Mouse (Mus musculus) lung, postnatal 0 days (tissue): ENCODE measurements around the gene Gtse1. TPM values are rescaled to one million over a fixed set of nuclear protein-coding genes. Genes with fewer than 3 reads are reported as not detected.

Experiments
- ATAC-seq: fragments of 200-750 bp; cut with Nextera tagmentation; 2 replicates; pipeline ENCODE4 v1.8.0; 2017; ENCODE audit warnings: moderate library complexity
- DNase-seq: peaks from one replicate; pipeline ENCODE4 v3.0.0-alpha.2; 2016; ENCODE audit warnings: low spot score
- H3K27ac ChIP-seq: fragments of 300-500 bp; sonication (generic); 2 replicates; pipeline ENCODE4 v1.5.1; 2014; ENCODE audit warnings: antibody characterized with exemption, mild to moderate bottlenecking, low read length, mixed read lengths
- H3K27me3 ChIP-seq: fragments of 300-500 bp; sonication (generic); replicated peaks from 2 replicates; pipeline ENCODE4 v1.6.1; 2014; ENCODE audit warnings: low read length, mixed read lengths; ENCODE audit not compliant: insufficient read depth
- H3K36me3 ChIP-seq: fragments of 300-500 bp; sonication (generic); 2 replicates; pipeline ENCODE4 v1.6.1; 2014; ENCODE audit warnings: low read length, mixed read lengths; ENCODE audit not compliant: insufficient read depth
- H3K4me1 ChIP-seq: fragments of 300-500 bp; sonication (generic); 2 replicates; pipeline ENCODE4 v1.6.1; 2014; ENCODE audit warnings: antibody characterized with exemption, low read depth, low read length, mixed read lengths; ENCODE audit not compliant: insufficient read depth
- H3K4me2 ChIP-seq: fragments of 300-500 bp; sonication (generic); replicated peaks from 2 replicates; pipeline ENCODE4 v1.6.1; 2014; ENCODE audit warnings: low read depth, mild to moderate bottlenecking, low read length, moderate library complexity, mixed read lengths
- H3K4me3 ChIP-seq: fragments of 300-500 bp; sonication (generic); 2 replicates; pipeline ENCODE4 v1.5.1; 2014; ENCODE audit warnings: low read depth, low read length
- H3K9ac ChIP-seq: fragments of 300-500 bp; sonication (generic); replicated peaks from 2 replicates; pipeline ENCODE4 v1.6.1; 2014; ENCODE audit warnings: low read depth, mild to moderate bottlenecking
- H3K9me3 ChIP-seq: fragments of 300-500 bp; sonication (generic); 2 replicates; pipeline ENCODE4 v1.6.1; 2016; ENCODE audit warnings: low read length, mixed read lengths
- CTCF ChIP-seq: IDR thresholded peaks from 2 replicates; pipeline ENCODE4 v1.5.1; 2016; ENCODE audit warnings: antibody characterized with exemption, mild to moderate bottlenecking
- EP300 ChIP-seq: IDR thresholded peaks from 2 replicates; pipeline ENCODE4 v1.6.1; 2016; ENCODE audit warnings: antibody characterized with exemption, mild to moderate bottlenecking, control low read depth
- WGBS: fragments of 180-500 bp; shearing (Covaris S2); extraction: QIAGEN DNeasy Blood & Tissue Kit; methylation state at CpG from one replicate; pipeline ENCODE4 v1.1.7; 2014; 5-methylcytosine and 5-hydroxymethylcytosine counted together
- polyA plus RNA-seq: library from polyadenylated mRNA; unstranded; fragments of >200 nt; fragmentation: Nextera tagmentation; extraction: Ambion mirVana; gene quantifications from 2 replicates; pipeline ENCODE4 v1.2.1, GENCODE M21; 2015

Gene Gtse1
- polyA plus RNA-seq, 1 experiment from 2014 or later: 1.5 TPM

DNA sequence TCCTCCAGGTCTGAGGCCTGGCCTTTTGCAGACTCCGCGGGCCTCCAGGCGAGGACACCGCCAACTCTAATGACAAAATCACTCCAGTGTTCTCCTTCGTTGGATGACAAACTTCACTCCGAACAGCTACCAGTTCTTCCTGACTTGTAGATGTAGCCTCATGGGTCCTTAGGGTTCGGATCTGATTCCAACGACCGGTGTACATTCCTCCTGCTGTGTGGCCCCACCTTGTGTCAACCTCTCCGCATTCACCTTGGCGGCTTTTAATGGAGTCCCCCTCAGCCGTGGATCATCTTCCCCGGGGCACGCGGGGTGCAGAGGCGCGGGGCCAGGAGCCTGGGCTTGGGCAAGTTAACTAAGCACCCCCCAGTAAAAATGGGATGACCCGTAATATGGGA lies 20.0 kb downstream of the Gtse1 start:
- Histone ChIP-seq H3K9me3 (no peaks in the 10 kb centered on the region), H3K9ac (peak overlapping the region; percentile 70), H3K36me3 (peaks cover 4% of the 10 kb centered on the region; the same call in 1 of the 2 replicates), H3K27ac (peak overlapping the region; percentile 87), H3K4me1 (no peaks in the 10 kb centered on the region; the same call in 1 of the 2 replicates), H3K27me3 (no peaks in the 10 kb centered on the region), H3K4me2 (peak overlapping the region; percentile 77), H3K4me3 (peak overlapping the region; percentile 64)
- 0% methylated on average over 18 of the region's 18 CpGs for WGBS
- peak; percentile 41 for DNase-seq
- ATAC-seq: peak; percentile 50
- TF ChIP-seq EP300 (no peak), CTCF (no peak)

DNA sequence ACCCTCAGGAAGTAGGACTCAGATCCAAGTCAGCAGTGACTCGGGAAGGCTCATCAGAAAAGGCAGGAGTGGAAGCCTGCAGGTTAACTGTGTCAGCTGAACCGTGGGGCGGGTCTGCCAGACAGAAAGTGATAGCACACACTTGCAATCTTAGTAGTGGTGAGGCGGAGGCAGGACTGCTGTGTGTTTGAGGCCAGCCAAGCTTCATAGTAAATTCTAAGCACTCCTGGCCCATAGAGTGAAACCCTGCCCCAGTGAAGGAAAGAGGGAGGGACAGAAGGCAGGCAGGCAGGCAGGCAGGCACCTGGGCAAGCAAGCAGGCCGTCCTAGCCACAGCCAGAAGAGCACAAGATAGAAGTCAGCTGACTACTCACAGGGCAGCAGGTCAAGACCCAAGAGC lies 26.1 kb downstream of the Gtse1 start:
- Histone ChIP-seq H3K27ac (no peak overlapping the region), H3K4me3 (no peak overlapping the region), H3K36me3 (peaks cover 22% of the 10 kb centered on the region; the same call in 1 of the 2 replicates), H3K4me2 (no peak overlapping the region), H3K9me3 (no peaks in the 10 kb centered on the region), H3K9ac (no peak overlapping the region), H3K27me3 (no peaks in the 10 kb centered on the region), H3K4me1 (no peaks in the 10 kb centered on the region)
- no peak for ATAC-seq
- no peak for TF ChIP-seq CTCF
- no peak for TF ChIP-seq EP300
- WGBS: 78% methylated on average over 5 of the region's 5 CpGs
- DNase-seq: no peak

DNA sequence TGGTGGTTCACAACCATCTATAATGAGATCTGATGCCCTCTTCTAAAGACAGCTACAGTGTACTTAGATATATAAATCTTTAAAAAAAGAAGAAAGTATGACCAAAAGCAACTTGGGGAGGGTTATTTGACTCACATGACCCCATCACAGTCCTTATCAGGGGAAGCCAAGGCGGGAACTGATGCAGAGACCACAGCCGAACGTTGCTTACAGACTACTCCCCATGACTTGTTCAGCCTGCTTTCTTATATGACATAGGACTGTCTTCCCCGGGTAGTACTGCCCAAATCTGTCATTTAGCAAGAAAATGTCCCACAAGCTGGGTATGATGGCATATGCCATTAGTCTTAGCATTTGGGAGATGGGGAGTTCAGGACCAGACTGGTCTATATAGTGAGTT lies 29.7 kb downstream of the Gtse1 start:
- H3K4me2 ChIP-seq: no peak overlapping the region
- H3K9me3 ChIP-seq: no peaks in the 10 kb centered on the region
- no peaks in the 10 kb centered on the region for H3K4me1 ChIP-seq
- H3K4me3 ChIP-seq: no peak overlapping the region
- DNase-seq (no peak), ATAC-seq (no peak)
- H3K36me3 ChIP-seq: peaks cover 40% of the 10 kb centered on the region; the same call in 1 of the 2 replicates
- H3K27me3 ChIP-seq: no peaks in the 10 kb centered on the region
- WGBS: 85% methylated on average over 4 of the region's 4 CpGs
- H3K9ac ChIP-seq: no peak overlapping the region
- TF ChIP-seq CTCF: no peak
- TF ChIP-seq EP300: no peak
- no peak overlapping the region for H3K27ac ChIP-seq

DNA sequence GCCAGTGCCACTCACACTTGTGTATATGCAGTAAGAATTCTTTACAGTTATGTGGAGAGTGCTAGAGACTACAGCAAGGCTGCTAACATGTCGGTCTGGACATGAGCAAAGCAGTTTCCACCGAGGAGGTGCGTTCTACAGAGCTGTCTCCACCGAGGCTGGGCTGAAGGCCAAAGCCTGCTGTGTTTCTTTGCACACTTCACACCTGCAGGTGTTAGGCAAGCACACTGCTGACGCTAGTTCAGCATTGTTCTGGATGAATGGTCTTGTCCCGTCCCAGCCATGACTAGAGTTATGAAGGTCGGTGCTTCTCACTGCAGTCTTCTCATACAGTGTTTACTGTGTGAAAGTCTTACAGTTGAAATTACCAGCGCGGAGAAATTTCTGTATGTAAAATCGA lies 32.4 kb downstream of the Gtse1 start:
- Histone ChIP-seq H3K36me3 (peaks cover 37% of the 10 kb centered on the region), H3K9me3 (no peaks in the 10 kb centered on the region), H3K4me1 (no peaks in the 10 kb centered on the region), H3K27ac (no peak overlapping the region), H3K9ac (no peak overlapping the region), H3K4me2 (no peak overlapping the region), H3K4me3 (no peak overlapping the region), H3K27me3 (no peaks in the 10 kb centered on the region)
- no peak for TF ChIP-seq EP300
- no peak for TF ChIP-seq CTCF
- ATAC-seq (peak; percentile 50), DNase-seq (no peak)
- 72% methylated on average over 10 of the region's 10 CpGs for WGBS

DNA sequence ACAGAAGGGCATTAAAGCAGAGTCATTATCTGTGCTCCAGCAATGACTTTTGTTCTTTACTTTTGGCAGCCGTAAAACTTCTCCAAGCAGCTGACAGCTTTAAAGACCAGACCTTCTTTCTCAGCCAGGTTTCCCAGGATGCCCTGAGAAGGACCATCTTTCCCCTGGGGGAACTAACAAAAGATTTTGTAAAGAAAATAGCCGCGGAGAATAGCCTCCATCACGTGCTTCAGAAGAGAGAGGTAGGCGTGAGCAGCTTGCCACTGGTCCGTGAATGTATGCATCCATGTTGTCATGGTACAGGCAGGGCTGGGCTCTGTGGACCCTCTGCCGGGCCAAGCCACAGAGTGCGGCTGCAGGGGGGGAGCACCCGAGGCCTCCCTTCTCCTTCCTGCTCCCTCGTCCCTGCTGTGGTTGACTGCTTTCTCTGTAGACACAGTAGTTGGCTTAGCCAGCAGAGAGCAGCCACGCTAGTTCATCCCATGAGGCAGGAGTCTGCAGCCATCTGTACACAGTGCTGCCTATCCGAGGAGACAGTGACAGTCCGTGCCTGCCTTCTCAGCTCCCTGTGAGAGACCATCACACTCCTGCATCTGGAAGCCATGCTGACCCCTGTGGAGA lies 33.1 kb downstream of the Gtse1 start:
- no peak overlapping the region for H3K4me2 ChIP-seq
- TF ChIP-seq EP300: no peak
- TF ChIP-seq CTCF: no peak
- DNase-seq: no peak

DNA sequence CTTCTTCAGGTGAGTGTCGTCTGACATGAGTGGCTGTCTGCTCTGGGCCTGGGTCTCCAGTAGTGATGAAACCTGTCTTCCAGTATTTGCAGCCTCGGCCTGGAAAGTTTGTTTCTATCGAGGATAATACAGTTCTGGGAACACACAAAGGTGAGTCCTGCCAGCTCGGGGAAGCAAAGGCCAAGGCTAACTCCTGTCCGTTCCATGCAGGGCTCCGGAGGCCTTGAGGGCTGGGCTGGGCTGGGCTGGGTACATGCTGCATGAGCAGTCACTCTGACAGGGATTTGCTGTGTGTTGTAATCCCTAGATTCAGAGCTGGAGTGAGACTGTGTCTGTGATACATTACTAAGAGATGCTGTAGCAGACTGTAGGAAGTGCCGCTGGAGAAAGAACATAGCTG lies 34.3 kb downstream of the Gtse1 start:
- H3K4me3 ChIP-seq: no peak overlapping the region
- TF ChIP-seq CTCF (no peak), EP300 (no peak)
- no peaks in the 10 kb centered on the region for H3K27me3 ChIP-seq
- H3K36me3 ChIP-seq: peaks cover 48% of the 10 kb centered on the region
- H3K9me3 ChIP-seq: no peaks in the 10 kb centered on the region
- H3K27ac ChIP-seq: no peak overlapping the region
- ATAC-seq (no peak), DNase-seq (no peak)
- no peaks in the 10 kb centered on the region for H3K4me1 ChIP-seq
- no peak overlapping the region for H3K9ac ChIP-seq
- no peak overlapping the region for H3K4me2 ChIP-seq
- WGBS: 85% methylated on average over 7 of the region's 7 CpGs

More for the DNA sequence above, 33.1 kb downstream of the Gtse1 start:
- Histone ChIP-seq H3K9me3 (no peaks in the 10 kb centered on the region), H3K4me3 (no peak overlapping the region), H3K9ac (no peak overlapping the region), H3K36me3 (peaks cover 43% of the 10 kb centered on the region), H3K27ac (no peak overlapping the region), H3K27me3 (no peaks in the 10 kb centered on the region), H3K4me1 (no peaks in the 10 kb centered on the region)
- WGBS: 84% methylated on average over 13 of the region's 13 CpGs
- ATAC-seq: no peak
